Comparison of ENCODE assay signal across 25 mouse cellular contexts in genomic region chr12:109077036-109077435, GRCm38 (mm10). TPM values are rescaled to one million over a fixed set of nuclear protein-coding genes. Genes with fewer than 3 reads are reported as not detected.
A peak's percentile ranks its signal among the peaks of the same experiment; 100 is the strongest.
DNase-seq lines count a peak whose midpoint lies in the region; ATAC-seq and TF ChIP-seq lines count a peak whose summit lies in the region.
"Had no signal": no experiment of that assay in that cellular context is flagged by ENCODE, and none has a peak within 500 bp of the region (broad histone marks: within the 10 kb centered on the region; RNA-seq: fewer than 3 reads in every experiment).

No protein-coding gene starts in this region.

- no peaks in the 10 kb centered on the region for H3K9me3 ChIP-seq in forebrain, embryonic 16.5 days (ENCODE audit: control insufficient read depth, low read length)

- DNase-seq in 3T3-L1 (ENCODE audit: low read depth, low spot score) (peak; percentile 52), NIH3T3 (ENCODE audit: low read depth) (peak; percentile 71)
- peak; percentile 14 for DNase-seq in fibroblast of lung, adult 2 months (ENCODE audit: low read depth)
- no peak for DNase-seq in heart, adult 18-20 months
- DNase-seq in left cerebral cortex, postnatal 36 days (ENCODE audit: low spot score in 2 of 2) = no peak
- no peak for DNase-seq in urinary bladder, postnatal 4 days (ENCODE audit: low spot score in 2 of 2)
- DNase-seq: adrenal gland, adult 2 months; adrenal gland, adult 8-10 months; adrenal gland, postnatal 10 days; adrenal gland, postnatal 14 days; adrenal gland, postnatal 25 days; adrenal gland, postnatal 36 days; cerebellum, adult 11 months; cerebellum, adult 11-12 months; cerebellum, adult 18-20 months; cerebellum, adult 2 months; cerebellum, adult 8-10 months had no signal

- no peak overlapping the region for H3K4me3 ChIP-seq in C2C12 (ENCODE audit: insufficient read depth, poor library complexity, severe bottlenecking)
- no peak overlapping the region for H3K4me3 ChIP-seq in forebrain, embryonic 16.5 days (replicated peaks; ENCODE audit: low read length)

- intact Hi-C loops in left cerebral cortex, postnatal 36 days (cut with DNase I) = no loop called here

- no peak overlapping the region for H3K9ac ChIP-seq in forebrain, embryonic 16.5 days (replicated peaks; ENCODE audit: low read depth, low read length)

- no peaks in the 10 kb centered on the region for H3K4me1 ChIP-seq in forebrain, embryonic 16.5 days (replicated peaks; ENCODE audit: control insufficient read depth, insufficient read depth, low read length)

- no peak overlapping the region for H3ac ChIP-seq in C2C12 (ENCODE audit: control insufficient read depth, insufficient read length, low read depth)

- WGBS in forebrain, embryonic 16.5 days = 82% methylated on average over 6 of the region's 6 CpGs

- no peak overlapping the region for H3K27ac ChIP-seq in forebrain, embryonic 16.5 days (ENCODE audit: low read length)

- no peak for TF ChIP-seq CTCF in C2C12 (IDR thresholded peaks at IDR 0.05; ENCODE audit: control insufficient read depth, insufficient read depth, insufficient read length)

- no peaks in the 10 kb centered on the region for H3K36me3 ChIP-seq in C2C12 (ENCODE audit: control insufficient read depth, insufficient read depth)
- H3K36me3 ChIP-seq in forebrain, embryonic 16.5 days (ENCODE audit: control insufficient read depth, insufficient read depth) = no peaks in the 10 kb centered on the region
- H3K36me3 ChIP-seq: G1E had no signal

- no peak for ATAC-seq in forebrain, embryonic 16.5 days
- ATAC-seq: activated CD4-positive, CD25-positive, alpha-beta regulatory T cell, adult 4 months; CD4-positive, CD25-positive, alpha-beta regulatory T cell, adult 4 months; Patski had no signal

- H3K79me3 ChIP-seq in C2C12 (ENCODE audit: low read depth) = no peaks in the 10 kb centered on the region

- H3K27me3 ChIP-seq in C2C12 (ENCODE audit: control insufficient read depth, insufficient read depth, insufficient read length) = no peaks in the 10 kb centered on the region
- no peaks in the 10 kb centered on the region for H3K27me3 ChIP-seq in forebrain, embryonic 16.5 days (replicated peaks; ENCODE audit: control insufficient read depth, insufficient read depth, low read length)
- H3K27me3 ChIP-seq: CH12.LX had no signal

- H3K4me2 ChIP-seq in forebrain, embryonic 16.5 days (ENCODE audit: low read length) = no peak overlapping the region

- no peaks in the 10 kb centered on the region for H3K79me2 ChIP-seq in C2C12 (ENCODE audit: control insufficient read depth, insufficient read depth)

TF ChIP-seq in C2C12, 6 proteins besides CTCF, POLR2A, EP300 and RAD21:
- no peak for TF ChIP-seq CEBPB (IDR thresholded peaks at IDR 0.05; ENCODE audit: low read depth)
- TF ChIP-seq MYOG (IDR thresholded peaks at IDR 0.05; ENCODE audit: control insufficient read depth, extremely low read depth, insufficient read length) = no peak
- TF ChIP-seq MAX (IDR thresholded peaks at IDR 0.05) = no peak
- peak; percentile 24 for TF ChIP-seq USF1 (IDR thresholded peaks at IDR 0.05; ENCODE audit: low read depth)
- no peak for TF ChIP-seq FOSL1 (IDR thresholded peaks at IDR 0.05; ENCODE audit: insufficient read depth, low read length, poor library complexity, severe bottlenecking)
- no peak for TF ChIP-seq MYOD1 (IDR thresholded peaks at IDR 0.05; ENCODE audit: control insufficient read depth, insufficient read length, low read depth)

RNA-seq across cellular contexts. Expression of gene Begain, which starts 9.0 kb away (rescaled TPM):
- 0.11 TPM for polyA plus RNA-seq in C2C12 (2012; fragmentation: generic; extraction: Trizol)
- total RNA-seq in heart, adult 18-20 months (2021) = under 1 TPM; 0.17 to 0.28 TPM
- 16.1 and 22.6 TPM in 2 replicates for polyA plus RNA-seq in forebrain, embryonic 16.5 days (2015; fragmentation: Nextera tagmentation; extraction: Ambion mirVana)
- 100 to 1,000 TPM; 137 to 150 TPM for total RNA-seq in left cerebral cortex, postnatal 36 days (2021)
- total RNA-seq: G1E, MEL had no signal
- polyA plus RNA-seq: activated CD4-positive, CD25-positive, alpha-beta regulatory T cell, adult 4 months; G1E had no signal

Comparison
In these comparisons a context has a peak if more than half of its experiments do, and no peak if none do; other contexts are left out.
1. DNase-seq: peak in 3T3-L1 (single experiment), NIH3T3 (single experiment) and fibroblast of lung, adult 2 months (single experiment); none in heart, adult 18-20 months (0 of 2), left cerebral cortex, postnatal 36 days (0 of 2) and urinary bladder, postnatal 4 days (0 of 2).
2. RNA of gene Begain, which starts 9.0 kb away (total RNA-seq): 137 to 150 TPM in left cerebral cortex, postnatal 36 days; 0.17 to 0.28 TPM in heart, adult 18-20 months; every median in the first group is over 100 times any median in the second.